Mouse (Mus musculus): ENCODE measurements around the gene N4bp2.

N4bp2 gene

GRCm38 (mm10) chr5:65863349-65863749, 100.0 kb downstream of the N4bp2 start:
- DNase-seq (ENCODE audit: low spot score): no peak

GRCm38 (mm10) chr5:65864486-65864885, 101.2 kb downstream of the N4bp2 start:
- no peak for DNase-seq (ENCODE audit: low spot score)

GRCm38 (mm10) chr5:65864946-65865345, 101.6 kb downstream of the N4bp2 start:
- DNase-seq (ENCODE audit: low spot score): no peak

- DNase-seq (ENCODE audit: low spot score): no peak
Measured at GRCm38 (mm10) chr5:65866591-65866990, 103.3 kb downstream of the N4bp2 start.

- peak; percentile 13 for DNase-seq (ENCODE audit: low spot score)
Measured at GRCm38 (mm10) chr5:65867380-65868116, 104.2 kb downstream of the N4bp2 start.

GRCm38 (mm10) chr5:65868419-65868818, 105.1 kb downstream of the N4bp2 start:
- DNase-seq (ENCODE audit: low spot score): no peak

GRCm38 (mm10) chr5:65869660-65870059, 106.3 kb downstream of the N4bp2 start:
- no peak for DNase-seq (ENCODE audit: low spot score)

GRCm38 (mm10) chr5:65871276-65871875, 108.1 kb downstream of the N4bp2 start:
- no peak for DNase-seq (ENCODE audit: low spot score)

GRCm38 (mm10) chr5:65873212-65873611, 109.9 kb downstream of the N4bp2 start:
- no peak for DNase-seq (ENCODE audit: low spot score)

GRCm38 (mm10) chr5:65875269-65875668, 111.9 kb downstream of the N4bp2 start:
- no peak for DNase-seq (ENCODE audit: low spot score)

- no peak for DNase-seq (ENCODE audit: low spot score)
Measured at GRCm38 (mm10) chr5:65878367-65878766, 115.0 kb downstream of the N4bp2 start.

All from left cerebral cortex, adult 11 months (tissue).